Mouse (Mus musculus): ENCODE results near the gene Sugct.

DNA sequence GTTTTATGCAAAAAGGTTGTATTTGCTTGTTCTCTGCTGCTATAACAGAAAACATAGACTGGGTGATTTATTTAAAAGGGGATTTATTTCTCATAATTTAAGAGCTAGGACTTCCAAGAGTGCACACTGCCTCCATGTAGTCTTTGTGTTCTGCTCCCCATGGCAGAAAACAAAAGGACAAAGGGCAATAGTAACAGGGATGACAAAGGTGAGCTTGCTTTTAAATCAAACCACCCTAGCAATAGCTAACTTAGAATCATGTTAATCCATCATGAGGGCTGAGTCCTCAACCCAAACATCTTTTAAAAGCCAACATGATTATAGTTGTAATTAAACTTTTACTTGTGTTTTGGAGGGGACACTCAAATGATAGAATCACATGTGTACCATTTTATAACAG lies 5.9 kb downstream of the Sugct start:
- TF ChIP-seq POLR2A (IDR thresholded peaks at IDR 0.05; ENCODE audit: borderline replicate concordance, extremely low read depth, low read depth, low read length), result no peak
- no peak for TF ChIP-seq CTCF (IDR thresholded peaks at IDR 0.05; ENCODE audit: insufficient read depth, low read length)

Data from lung, adult 2 months (tissue).